Mouse (Mus musculus) T-helper 2 cell (primary cell): ENCODE results near the gene Tmem97.

ENCODE experiments used
- in situ Hi-C: fragments of 300-600 bp; cut with MboI, MseI; formaldehyde crosslinking; loops from one replicate; pipeline ENCODE4 v1.15.1; 2025; ENCODE audit warnings: high pct_unique_total_duplicates

Tmem97 gene

DNA sequence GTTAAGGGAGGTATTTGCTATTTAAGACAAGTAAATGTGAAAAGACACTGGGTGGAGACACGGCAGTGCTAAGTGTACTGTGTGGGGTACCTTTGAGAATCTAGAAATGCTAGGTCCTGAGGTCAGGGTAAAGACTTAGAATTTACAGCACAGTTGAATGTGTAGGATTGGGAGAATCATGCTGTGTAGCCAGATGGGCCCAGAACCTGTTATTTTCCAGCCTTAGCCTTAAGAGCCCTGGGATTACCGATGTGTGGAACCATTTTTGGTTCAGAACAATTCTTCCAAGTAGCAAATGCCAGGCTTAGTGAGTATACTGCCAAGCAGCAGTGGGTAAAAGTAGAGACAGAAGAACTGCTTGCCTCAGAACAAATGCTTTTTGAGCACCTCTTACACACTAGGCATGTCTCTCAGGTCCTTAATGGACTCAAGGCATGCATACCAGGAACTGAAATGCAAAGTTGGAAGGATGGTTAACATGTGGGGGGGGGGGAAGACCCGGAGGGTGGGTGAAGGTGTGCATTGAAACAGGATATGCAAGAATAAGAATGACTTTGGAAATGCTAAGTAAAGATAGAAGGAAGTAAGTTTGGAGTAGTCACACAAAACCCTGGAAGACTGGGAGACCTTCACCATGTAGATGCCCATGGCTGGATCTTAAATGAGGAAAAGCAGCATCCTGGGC, 37.3 kb downstream of the Tmem97 start:
- in situ Hi-C loops: no loop called here

DNA sequence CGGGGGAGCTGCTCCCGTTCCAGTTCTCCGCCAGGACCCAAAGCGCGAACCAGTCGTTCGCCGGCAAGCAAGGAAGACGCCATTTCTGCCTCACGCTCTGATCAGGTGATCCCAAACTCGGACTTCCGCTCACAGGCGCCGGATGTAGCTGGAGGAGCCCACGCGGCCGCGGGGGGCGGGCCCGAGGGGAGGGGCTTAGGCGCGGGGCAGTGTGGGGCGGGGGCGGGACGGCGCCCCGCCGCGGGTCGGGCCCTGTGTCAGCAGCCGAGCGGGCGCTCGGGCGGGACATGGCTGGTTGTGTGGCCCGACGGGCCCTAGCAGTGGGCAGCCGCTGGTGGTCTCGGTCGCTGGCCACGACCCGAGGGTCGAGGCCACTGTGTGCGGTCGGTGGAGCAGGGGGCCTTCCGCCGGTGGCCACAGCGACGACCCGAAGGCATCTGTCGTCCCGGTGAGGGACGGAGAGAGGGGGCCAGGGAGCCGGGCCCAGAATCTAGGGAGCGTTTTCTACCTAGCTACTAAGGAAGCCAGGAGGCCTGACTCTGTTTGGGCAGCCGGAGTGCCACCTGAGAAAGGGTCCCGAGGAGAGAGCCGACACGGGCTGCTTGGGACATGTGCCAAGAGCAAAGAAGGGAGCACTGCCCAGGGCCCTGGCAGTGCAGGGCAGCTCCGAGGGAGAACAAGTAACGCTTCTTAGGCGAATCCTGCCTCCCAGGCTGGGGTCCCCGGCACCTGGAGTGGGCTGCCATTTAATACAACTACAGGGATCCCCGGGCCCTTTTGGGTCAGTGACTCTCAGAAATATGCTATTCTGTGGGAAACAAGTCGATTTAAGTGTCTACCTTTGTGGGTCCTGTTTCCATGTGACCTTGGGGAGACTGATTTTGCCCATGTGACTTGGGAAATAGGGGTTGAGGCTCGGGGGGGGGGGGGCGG, 38.3 kb downstream of the Tmem97 start, which contains the start of the genes Tmem199 and Poldip2:
Gene Tmem199, minus strand, starts transcription at position 148 of the 933 bp plus-strand sequence.
Gene Poldip2, plus strand, starts transcription at position 169 of the 933 bp plus-strand sequence.
- in situ Hi-C loops: no loop called here

DNA sequence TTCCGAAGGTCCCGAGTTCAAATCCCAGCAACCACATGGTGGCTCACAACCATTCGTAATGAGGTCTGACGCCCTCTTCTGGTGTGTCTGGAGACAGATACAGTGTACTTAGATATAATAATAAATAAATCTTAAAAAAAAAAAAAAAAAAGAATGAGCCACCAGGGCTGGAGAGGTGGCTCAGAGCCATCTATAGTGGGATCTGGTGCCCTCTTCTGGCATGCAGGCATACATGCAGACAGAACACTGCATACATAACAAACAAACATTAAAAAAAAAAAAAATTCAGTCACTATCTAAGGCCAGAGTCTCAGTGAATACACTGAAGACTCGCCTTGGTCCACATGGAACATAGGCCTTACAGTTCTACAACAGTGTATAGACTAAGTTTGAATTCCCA, 41.4 kb downstream of the Tmem97 start:
- in situ Hi-C loops: no loop called here

DNA sequence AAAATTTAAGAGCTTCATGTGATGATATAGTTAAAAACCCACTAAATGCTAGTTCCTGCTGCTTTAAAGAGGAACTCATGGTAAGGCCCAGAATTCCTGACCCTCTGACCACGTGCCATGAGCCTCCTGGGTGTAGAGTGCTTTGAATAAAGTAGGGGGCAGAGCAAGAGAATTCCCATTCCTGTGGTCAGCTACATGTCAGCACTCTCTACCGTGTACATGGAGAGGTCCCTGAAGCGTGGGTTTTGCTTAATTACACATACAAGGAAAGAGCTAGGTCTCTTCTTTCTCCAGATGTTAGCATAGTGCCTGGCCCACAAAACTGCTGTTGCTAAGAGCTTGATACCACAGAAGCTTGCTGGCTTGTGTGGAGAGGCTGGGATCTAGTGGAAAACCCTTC, 45.1 kb downstream of the Tmem97 start:
- in situ Hi-C loops: no loop called here

DNA sequence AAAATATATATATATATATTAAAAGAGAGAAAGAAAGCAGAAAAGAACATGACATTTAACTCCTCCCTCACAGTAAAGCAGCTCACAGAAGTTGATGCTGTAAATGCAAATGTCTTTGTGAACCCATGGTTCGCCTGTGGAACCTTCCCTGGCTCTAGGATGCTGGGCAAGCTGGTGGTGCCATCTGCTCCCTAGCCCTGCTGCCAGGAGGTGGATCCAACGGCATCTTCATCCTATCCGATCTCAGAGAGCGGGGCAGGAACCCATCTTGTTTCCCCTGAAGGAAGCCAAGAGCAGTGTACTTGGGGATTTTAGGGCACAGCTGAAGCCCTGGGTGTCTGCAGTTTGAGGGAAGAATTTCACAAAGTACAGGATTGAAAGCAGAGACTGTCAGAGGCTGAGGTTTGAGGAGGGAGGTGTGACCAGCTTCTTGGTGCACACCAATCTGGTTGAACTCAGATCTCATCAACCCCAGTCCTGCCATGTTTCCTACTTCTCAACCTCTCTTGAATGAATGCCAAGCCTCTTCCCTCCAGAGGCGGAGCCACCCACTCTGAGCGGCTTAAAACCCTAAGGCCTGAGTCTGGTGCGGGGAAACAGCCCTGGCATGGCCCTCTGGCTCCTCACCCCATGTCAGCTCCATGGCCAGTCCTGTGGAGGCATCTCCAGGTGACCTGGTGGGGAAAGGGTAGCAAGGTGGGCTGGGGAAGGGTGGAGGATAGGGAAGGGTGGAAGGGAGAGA, 47.5 kb downstream of the Tmem97 start, which contains the start of gene Sebox:
Gene Sebox, plus strand, starts transcription at position 539 of the 742 bp plus-strand sequence.
- in situ Hi-C loops: no loop called here

DNA sequence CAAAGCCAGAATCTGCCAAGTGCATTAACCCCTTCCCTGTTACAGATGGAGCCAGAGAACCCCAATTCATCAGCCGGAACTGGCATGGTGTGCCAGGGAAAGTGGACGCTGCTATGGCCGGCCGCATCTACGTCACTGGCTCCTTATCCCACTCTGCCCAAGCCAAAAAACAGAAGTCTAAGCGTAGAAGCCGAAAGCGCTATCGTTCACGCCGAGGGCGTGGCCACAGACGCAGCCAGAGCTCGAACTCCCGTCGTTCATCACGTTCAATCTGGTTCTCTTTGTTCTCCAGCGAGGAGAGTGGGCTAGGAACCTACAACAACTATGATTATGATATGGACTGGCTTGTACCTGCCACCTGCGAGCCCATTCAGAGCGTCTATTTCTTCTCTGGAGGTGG, 49.0 kb downstream of the Tmem97 start:
- in situ Hi-C loops: no loop called here

DNA sequence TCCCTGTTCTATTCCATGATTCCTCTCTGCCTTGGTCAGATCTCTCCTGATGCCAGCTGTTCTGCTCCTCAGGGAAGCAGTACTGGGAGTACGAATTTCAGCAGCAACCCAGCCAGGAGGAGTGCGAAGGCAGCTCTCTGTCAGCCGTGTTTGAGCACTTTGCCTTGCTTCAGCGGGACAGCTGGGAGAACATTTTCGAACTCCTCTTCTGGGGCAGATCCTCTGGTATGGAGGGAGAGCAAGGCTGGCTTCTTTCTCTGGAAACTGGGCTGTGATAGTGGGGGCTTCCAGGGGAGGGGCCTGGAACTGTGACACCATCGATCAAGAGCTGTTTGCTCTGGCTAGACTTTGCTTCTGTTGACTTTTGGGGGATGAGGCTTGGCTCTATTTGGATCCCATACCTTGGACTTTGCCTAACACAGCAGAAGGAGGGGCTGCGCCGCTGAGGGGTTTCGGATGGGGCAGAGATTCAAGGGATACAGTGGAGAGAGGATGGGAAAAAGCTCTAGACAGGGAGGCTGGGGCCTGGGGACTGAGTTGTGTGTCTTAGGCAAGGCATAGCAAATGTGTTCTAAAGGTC, 49.9 kb downstream of the Tmem97 start:
- in situ Hi-C loops: no loop called here

DNA sequence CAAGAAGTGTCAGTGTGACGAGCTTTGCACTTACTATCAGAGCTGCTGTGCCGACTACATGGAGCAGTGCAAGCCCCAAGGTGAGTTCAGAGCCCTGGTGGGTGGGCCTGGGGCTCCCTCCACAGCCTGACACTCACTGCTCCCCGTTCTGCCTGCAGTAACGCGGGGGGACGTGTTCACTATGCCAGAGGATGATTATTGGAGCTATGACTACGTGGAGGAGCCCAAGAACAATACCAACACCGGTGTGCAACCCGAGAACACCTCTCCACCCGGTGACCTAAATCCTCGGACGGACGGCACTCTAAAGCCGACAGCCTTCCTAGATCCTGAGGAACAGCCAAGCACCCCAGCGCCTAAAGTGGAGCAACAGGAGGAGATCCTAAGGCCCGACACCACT, 51.0 kb downstream of the Tmem97 start:
- in situ Hi-C loops: no loop called here

DNA sequence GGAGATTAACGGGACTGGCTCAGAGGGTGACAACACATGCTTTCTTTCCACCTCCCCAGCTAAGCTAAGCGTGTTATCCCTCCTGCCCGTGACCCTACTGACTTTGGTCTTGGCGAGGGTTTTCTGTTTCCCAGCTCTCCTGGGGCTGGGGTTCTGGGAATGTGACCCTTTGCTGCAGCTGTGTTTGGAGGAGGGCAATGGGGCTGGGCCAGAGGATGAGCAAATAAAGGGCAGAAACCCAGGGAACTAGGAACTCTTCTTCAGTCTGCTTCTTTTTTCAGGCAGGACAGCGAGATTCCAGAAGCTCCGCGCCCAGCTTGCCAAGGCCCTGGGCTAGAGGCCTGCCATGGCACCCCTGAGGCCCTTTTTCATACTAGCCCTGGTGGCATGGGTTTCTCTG, 51.6 kb downstream of the Tmem97 start, which contains the start of gene Vtn:
Gene Vtn, plus strand, starts transcription at position 88 of the 400 bp plus-strand sequence.
- in situ Hi-C loops: no loop called here

DNA sequence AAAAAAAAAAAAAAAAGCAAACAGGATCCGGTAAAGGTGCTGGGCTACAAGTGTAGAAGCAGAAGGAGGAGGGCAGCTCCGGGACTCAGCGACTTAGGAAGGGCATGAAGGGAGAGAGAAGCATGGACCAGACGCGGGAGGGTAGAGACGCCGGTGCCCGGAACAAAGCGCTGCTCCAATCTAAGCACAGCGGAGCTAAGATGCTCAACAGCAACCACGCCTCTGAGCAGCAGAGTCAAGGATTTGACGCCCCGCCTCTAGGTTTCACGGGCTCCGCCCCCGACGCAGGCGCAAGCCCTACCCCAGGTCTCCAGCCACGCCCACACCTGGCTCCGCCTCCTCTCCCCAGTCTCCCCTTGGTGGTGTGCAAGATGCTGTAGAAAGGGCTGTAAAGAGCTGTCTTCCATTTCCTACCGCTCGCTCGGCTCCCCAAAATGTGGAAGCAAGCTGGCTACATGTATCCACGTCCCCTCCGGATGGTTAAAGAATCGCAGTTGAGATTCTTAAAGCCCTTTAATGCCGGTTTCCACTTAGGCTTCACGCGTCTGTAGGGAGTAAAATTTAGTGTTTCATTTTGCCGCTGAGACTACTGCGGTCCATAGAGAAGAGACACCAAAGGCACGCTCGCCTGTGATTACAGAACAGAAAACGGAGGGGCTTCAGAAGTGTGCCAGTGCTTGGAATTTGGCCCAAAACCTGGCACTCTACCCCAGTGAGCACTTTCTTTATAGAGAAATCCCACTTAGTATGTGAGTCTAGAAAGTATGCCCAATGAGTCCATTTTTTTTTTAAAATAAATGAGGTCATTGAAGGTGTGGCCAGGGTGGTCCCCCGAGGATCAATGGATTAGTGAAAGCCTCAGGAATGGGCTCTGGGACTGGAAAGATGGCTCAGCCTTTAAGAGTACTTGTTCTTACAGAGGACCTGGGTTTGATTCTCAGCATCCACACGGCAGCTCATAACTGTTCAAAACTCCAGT, 52.7 kb downstream of the Tmem97 start, which contains the start of gene Sarm1:
Gene Sarm1, minus strand, starts transcription at position 211 of the 979 bp plus-strand sequence.
- in situ Hi-C loops: no loop called here

DNA sequence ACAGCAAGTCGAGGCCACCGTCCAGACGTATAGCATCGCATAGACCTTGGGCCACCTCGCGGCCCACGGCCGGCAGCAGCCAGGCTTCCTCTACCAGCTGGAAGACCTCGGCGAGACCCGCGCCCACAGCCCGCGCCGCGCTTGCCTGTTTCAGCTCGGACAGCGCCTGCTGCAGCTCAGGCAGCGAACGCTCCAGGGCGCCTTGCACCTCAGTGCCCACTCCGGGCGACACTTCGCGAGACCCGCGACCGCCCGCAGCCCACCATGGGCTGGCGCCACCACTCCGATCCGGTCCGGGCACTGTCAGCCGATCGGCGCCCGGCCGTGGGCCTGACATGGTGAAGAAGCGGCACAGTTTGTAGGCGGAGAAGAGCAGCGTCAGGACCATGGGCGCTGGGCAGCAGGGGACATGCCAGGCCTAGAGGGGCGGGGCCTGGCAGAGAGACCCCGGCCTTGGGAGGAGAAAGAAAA, 53.5 kb downstream of the Tmem97 start:
- in situ Hi-C loops: no loop called here

DNA sequence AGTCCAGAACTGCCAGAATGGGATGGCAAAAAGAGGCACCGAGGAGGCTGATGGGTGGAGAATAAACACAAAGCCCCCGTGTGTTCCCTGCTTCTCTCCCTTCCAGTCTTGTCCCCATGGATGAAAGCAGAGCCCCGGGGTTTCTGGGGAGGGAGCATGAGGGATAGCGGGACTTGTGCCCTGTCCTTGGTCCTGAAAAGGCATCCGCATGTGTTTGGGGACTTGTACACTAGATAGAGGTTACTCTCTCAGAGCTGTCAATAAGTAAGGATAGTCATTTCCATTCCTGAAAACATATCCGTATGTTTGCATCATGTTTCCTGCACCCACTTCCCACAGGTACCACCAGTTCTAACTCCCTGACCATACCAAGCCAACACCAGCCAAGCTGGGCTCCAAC, 54.7 kb downstream of the Tmem97 start:
- in situ Hi-C loops: no loop called here
